Mouse (Mus musculus) stomach, postnatal 0 days (tissue): Measurements from ENCODE around the gene Mrpl49.

Source experiments
- CTCF ChIP-seq: IDR thresholded peaks from 2 replicates; pipeline ENCODE4 v1.5.1; 2016; ENCODE audit warnings: antibody characterized with exemption, low read depth, mild to moderate bottlenecking, moderate library complexity
- EP300 ChIP-seq: optimal IDR thresholded peaks from 2 replicates; pipeline ENCODE3; 2016; ENCODE audit warnings: antibody characterized with exemption

GRCm38 (mm10) chr19:6045366-6046293, 12.0 kb downstream of the Mrpl49 start:
- TF ChIP-seq CTCF (peak; percentile 52), EP300 (no peak)
